Mouse (Mus musculus) limb, embryonic 14.5 days (tissue): ENCODE results near the gene Naa20. TPM values are rescaled to one million over a fixed set of nuclear protein-coding genes. Genes with fewer than 3 reads are reported as not detected.

Source experiments
- ATAC-seq: fragments of 200-750 bp; cut with Nextera tagmentation; 2 replicates; pipeline ENCODE4 v1.8.0; 2017; ENCODE audit warnings: low read depth, moderate number of reproducible peaks, moderate TSS enrichment; ENCODE audit not compliant: low FRiP score
- DNase-seq: peaks from one replicate; pipeline ENCODE4 v3.0.0-alpha.2; 2015; ENCODE audit warnings: low spot score
- H3K27ac ChIP-seq: fragments of 300-500 bp; sonication (generic); replicated peaks from 2 replicates; pipeline ENCODE4 v1.5.1; 2014; ENCODE audit warnings: low read depth, mild to moderate bottlenecking, low read length, moderate library complexity, mixed read lengths
- H3K27me3 ChIP-seq: fragments of 300-500 bp; sonication (generic); 2 replicates; pipeline ENCODE4 v1.6.1; 2014; ENCODE audit warnings: low read length, mixed read lengths; ENCODE audit not compliant: control insufficient read depth, insufficient read depth
- H3K36me3 ChIP-seq: fragments of 300-500 bp; sonication (generic); 2 replicates; pipeline ENCODE4 v1.6.1; 2014; ENCODE audit warnings: mild to moderate bottlenecking, low read length, moderate library complexity, mixed read lengths; ENCODE audit not compliant: control insufficient read depth, insufficient read depth
- H3K4me1 ChIP-seq: fragments of 300-500 bp; sonication (generic); 2 replicates; pipeline ENCODE4 v1.6.1; 2014; ENCODE audit warnings: antibody characterized with exemption, low read length, mixed read lengths; ENCODE audit not compliant: control insufficient read depth, insufficient read depth
- H3K4me2 ChIP-seq: fragments of 300-500 bp; sonication (generic); replicated peaks from 2 replicates; pipeline ENCODE4 v1.6.1; 2014; ENCODE audit warnings: low read depth, mild to moderate bottlenecking, low read length, moderate library complexity; ENCODE audit not compliant: severe bottlenecking
- H3K4me3 ChIP-seq: fragments of 300-500 bp; sonication (generic); replicated peaks from 2 replicates; pipeline ENCODE4 v1.5.1; 2014; ENCODE audit warnings: low read length
- H3K9ac ChIP-seq: fragments of 300-500 bp; sonication (generic); 2 replicates; pipeline ENCODE4 v1.6.1; 2014; ENCODE audit warnings: mild to moderate bottlenecking, low read depth, low read length, moderate library complexity; ENCODE audit not compliant: severe bottlenecking
- H3K9me3 ChIP-seq: fragments of 300-500 bp; sonication (generic); 2 replicates; pipeline ENCODE4 v1.6.1; 2016; ENCODE audit warnings: low read length; ENCODE audit not compliant: control insufficient read depth
- POLR2A ChIP-seq: fragments of 200-500 bp; IDR thresholded peaks from 2 replicates; pipeline ENCODE4 v1.8.0; 2012; ENCODE audit warnings: inconsistent platforms, mild to moderate bottlenecking, moderate library complexity, borderline replicate concordance; ENCODE audit not compliant: insufficient read depth, insufficient read length; ENCODE audit errors: extremely low read depth
- WGBS: fragments of 180-500 bp; shearing (Covaris S2); extraction: QIAGEN DNeasy Blood & Tissue Kit; methylation state at CpG from one replicate; pipeline ENCODE4 v1.1.7; 2014; 5-methylcytosine and 5-hydroxymethylcytosine counted together
- polyA plus RNA-seq, 2 experiments: library from polyadenylated mRNA; depleted of rRNA in 1 of 2; stranded (reverse) in 1 of 2; unstranded in 1 of 2; fragments of >200 nt; fragmentation: Nextera tagmentation in 1 of 2; extraction: Ambion mirVana in 1 of 2; gene quantifications; 2 replicates each; pipeline versions ENCODE4 v1.2.1 to v1.2.3; 2012 to 2014

The Naa20 gene
- polyA plus RNA-seq, 2 experiments: 103 to 186 TPM

GRCm38 (mm10) chr2:145861193-145862123, 40.4 kb upstream of the Naa20 start:
- Histone ChIP-seq H3K4me2 (peak overlapping the region; percentile 80), H3K27me3 (no peaks in the 10 kb centered on the region), H3K27ac (peak overlapping the region; percentile 98), H3K4me3 (peak overlapping the region; percentile 61), H3K4me1 (peaks cover 33% of the 10 kb centered on the region), H3K9me3 (0 out of 2 replicates have a peak, but pooled peaks cover 2% of the 10 kb centered on the region), H3K9ac (peak overlapping the region; percentile 71), H3K36me3 (peaks cover 8% of the 10 kb centered on the region; the same call in 1 of the 2 replicates)
- WGBS: 32% methylated on average over 8 of the region's 8 CpGs
- ATAC-seq (no peak), DNase-seq (peak; percentile 32)
- TF ChIP-seq POLR2A: no peak

GRCm38 (mm10) chr2:145862206-145862817, 39.6 kb upstream of the Naa20 start:
- ATAC-seq: no peak
- H3K27ac ChIP-seq: peak overlapping the region; percentile 98
- no peaks in the 10 kb centered on the region for H3K27me3 ChIP-seq
- DNase-seq: peak; percentile 33
- peaks cover 16% of the 10 kb centered on the region for H3K36me3 ChIP-seq
- no peak for TF ChIP-seq POLR2A
- WGBS: 23% methylated on average over 10 of the region's 10 CpGs
- peak overlapping the region; percentile 71 for H3K9ac ChIP-seq
- 0 out of 2 replicates have a peak, but pooled peaks cover 10% of the 10 kb centered on the region for H3K9me3 ChIP-seq
- H3K4me2 ChIP-seq: peak overlapping the region; percentile 80
- peaks cover 25% of the 10 kb centered on the region for H3K4me1 ChIP-seq
- H3K4me3 ChIP-seq: peak overlapping the region; percentile 61

- H3K27ac ChIP-seq: no peak overlapping the region
- H3K4me1 ChIP-seq: peaks cover 8% of the 10 kb centered on the region
- ATAC-seq (no peak), DNase-seq (no peak)
- TF ChIP-seq POLR2A: no peak
- 84% methylated on average over 3 of the region's 3 CpGs for WGBS
- 0 out of 2 replicates have a peak, but pooled peaks cover 10% of the 10 kb centered on the region for H3K9me3 ChIP-seq
- no peak overlapping the region for H3K4me3 ChIP-seq
- H3K27me3 ChIP-seq: no peaks in the 10 kb centered on the region
- H3K9ac ChIP-seq: no peak overlapping the region
- H3K36me3 ChIP-seq: peaks cover 26% of the 10 kb centered on the region
- no peak overlapping the region for H3K4me2 ChIP-seq
Measured at GRCm38 (mm10) chr2:145865344-145865743, 36.6 kb upstream of the Naa20 start.

GRCm38 (mm10) chr2:145866238-145866637, 35.7 kb upstream of the Naa20 start:
- Histone ChIP-seq H3K27ac (no peak overlapping the region), H3K36me3 (peaks cover 26% of the 10 kb centered on the region), H3K4me1 (peaks cover 8% of the 10 kb centered on the region), H3K9me3 (0 out of 2 replicates have a peak, but pooled peaks cover 10% of the 10 kb centered on the region), H3K9ac (no peak overlapping the region), H3K4me2 (no peak overlapping the region), H3K27me3 (no peaks in the 10 kb centered on the region), H3K4me3 (no peak overlapping the region)
- no peak for TF ChIP-seq POLR2A
- WGBS: 87% methylated on average over 3 of the region's 3 CpGs
- ATAC-seq: no peak
- DNase-seq: no peak

- H3K27me3 ChIP-seq: no peaks in the 10 kb centered on the region
- H3K4me2 ChIP-seq: no peak overlapping the region
- 96% methylated on average over 11 of the region's 11 CpGs for WGBS
- ATAC-seq (no peak), DNase-seq (no peak)
- TF ChIP-seq POLR2A: no peak
- no peak overlapping the region for H3K9ac ChIP-seq
- peaks cover 8% of the 10 kb centered on the region for H3K4me1 ChIP-seq
- H3K4me3 ChIP-seq: no peak overlapping the region
- 0 out of 2 replicates have a peak, but pooled peaks cover 10% of the 10 kb centered on the region for H3K9me3 ChIP-seq
- H3K27ac ChIP-seq: no peak overlapping the region
- peaks cover 26% of the 10 kb centered on the region for H3K36me3 ChIP-seq
Measured at GRCm38 (mm10) chr2:145866695-145867449, 35.0 kb upstream of the Naa20 start.
